Mouse (Mus musculus) E14TG2a.4 (cell line): ENCODE results near the gene Rptor.

Experiments used
- CTCF ChIP-seq: conservative IDR thresholded peaks from 2 replicates; pipeline ENCODE4 v1.5.1; 2014; ENCODE audit warnings: low read length
- NANOG ChIP-seq: IDR thresholded peaks from 2 replicates; pipeline ENCODE4 v1.6.1; 2014; ENCODE audit warnings: borderline replicate concordance, low read length, mixed read lengths

DNA sequence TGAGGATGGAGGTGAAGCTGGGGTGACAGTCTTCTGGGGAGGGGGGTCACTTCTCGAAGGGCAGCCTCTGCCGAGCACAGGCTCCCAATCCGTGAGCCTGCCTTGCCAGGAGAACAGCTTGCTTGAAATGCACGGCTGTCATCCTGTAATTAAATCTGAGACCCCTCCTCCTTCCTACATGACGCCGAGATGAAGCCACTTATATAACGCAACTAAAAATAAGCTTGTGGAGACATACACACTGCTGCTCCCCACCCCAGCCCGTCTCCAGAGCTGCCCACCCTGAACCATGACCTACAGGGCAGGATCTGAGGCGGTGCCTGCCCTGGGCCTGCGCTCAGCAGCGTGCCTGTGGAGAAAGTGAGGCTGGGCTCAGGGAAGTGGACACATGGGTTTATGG is 337.4 kb downstream of the Rptor start:
- no peak for TF ChIP-seq CTCF
- TF ChIP-seq NANOG = no peak
